Mouse (Mus musculus) thymus, adult 2 months (tissue): ENCODE results near the gene Spag9. TPM values are rescaled to one million over a fixed set of nuclear protein-coding genes. Genes with fewer than 3 reads are reported as not detected.

Experiments used
- DNase-seq: peaks from one replicate; pipeline ENCODE4 v3.0.0; 2021
- H3K27ac ChIP-seq: fragments of 200-500 bp; 2 replicates; pipeline ENCODE4 v1.5.1; 2012; ENCODE audit warnings: low read length, control low read depth; ENCODE audit not compliant: control insufficient read depth, insufficient read depth
- H3K27me3 ChIP-seq: fragments of 200-500 bp; 2 replicates; pipeline ENCODE4 v1.6.1; 2012; ENCODE audit warnings: mild to moderate bottlenecking, low read length, moderate library complexity, mixed read lengths; ENCODE audit not compliant: control insufficient read depth, insufficient read depth
- H3K36me3 ChIP-seq: fragments of 200-500 bp; 2 replicates; pipeline ENCODE4 v1.6.1; 2012; ENCODE audit warnings: mild to moderate bottlenecking, low read length, moderate library complexity; ENCODE audit not compliant: control insufficient read depth, insufficient read depth
- H3K4me1 ChIP-seq: fragments of 200-500 bp; replicated peaks from 2 replicates; pipeline ENCODE4 v1.6.1; 2012; ENCODE audit warnings: low read length; ENCODE audit not compliant: control insufficient read depth, insufficient read depth
- H3K4me3 ChIP-seq: fragments of 200-500 bp; 2 replicates; pipeline ENCODE4 v1.5.1; 2012; ENCODE audit warnings: mild to moderate bottlenecking, low read length, control low read depth, moderate library complexity; ENCODE audit not compliant: control insufficient read depth, insufficient read depth
- CTCF ChIP-seq: fragments of 200-500 bp; IDR thresholded peaks from 2 replicates; pipeline ENCODE4 v1.5.1; 2012; ENCODE audit warnings: mild to moderate bottlenecking, control low read depth, low read length, moderate library complexity, borderline replicate concordance; ENCODE audit not compliant: control insufficient read depth, poor library complexity, insufficient read depth; ENCODE audit errors: extremely low read depth
- POLR2A ChIP-seq: fragments of 200-500 bp; IDR thresholded peaks from 2 replicates; pipeline ENCODE4 v1.6.1; 2012; ENCODE audit warnings: mild to moderate bottlenecking, low read length, control low read depth, moderate library complexity; ENCODE audit not compliant: control insufficient read depth, poor library complexity, insufficient read depth; ENCODE audit errors: extremely low read depth
- WGBS: fragments of 180-500 bp; shearing (Covaris S2); methylation state at CpG from one replicate; pipeline ENCODE4 v1.1.7; 2018; 5-methylcytosine and 5-hydroxymethylcytosine counted together
- polyA plus RNA-seq: library from polyadenylated mRNA; depleted of rRNA; stranded (reverse); fragments of >200 nt; gene quantifications from 2 replicates; pipeline ENCODE4 v1.2.3, GENCODE M21; 2012; rRNA removed

Gene Spag9
- polyA plus RNA-seq, 1 experiment, result 22.0 TPM

- DNase-seq, result no peak
- 89% methylated on average over 4 of the region's 4 CpGs for WGBS
- TF ChIP-seq CTCF (no peak), POLR2A (no peak)
- H3K36me3 ChIP-seq, result no peaks in the 10 kb centered on the region
- no peak overlapping the region for H3K4me3 ChIP-seq
- H3K27me3 ChIP-seq, result no peaks in the 10 kb centered on the region
- 0 out of 2 replicates have a peak, but pooled peaks cover 3% of the 10 kb centered on the region for H3K4me1 ChIP-seq
- H3K27ac ChIP-seq, result no peak overlapping the region
Measured at GRCm38 (mm10) chr11:94173726-94174146, 177.8 kb downstream of the Spag9 start.

- no peaks in the 10 kb centered on the region for H3K4me1 ChIP-seq
- 91% methylated on average over 7 of the region's 7 CpGs for WGBS
- no peaks in the 10 kb centered on the region for H3K36me3 ChIP-seq
- no peak overlapping the region for H3K27ac ChIP-seq
- no peak for TF ChIP-seq CTCF
- no peak for TF ChIP-seq POLR2A
- DNase-seq, result no peak
- H3K27me3 ChIP-seq, result no peaks in the 10 kb centered on the region
- H3K4me3 ChIP-seq, result no peak overlapping the region
Measured at GRCm38 (mm10) chr11:94175288-94175687, 179.4 kb downstream of the Spag9 start.

Other genes starting within 250 kb of the Spag9 start
- gene Utp18, start 110.3 kb upstream of the Spag9 start, polyA plus RNA-seq, result 7.5 and 7.8 TPM in 2 replicates
- gene Mbtd1, start 110.2 kb upstream of the Spag9 start, polyA plus RNA-seq, result 17.1 and 17.4 TPM in 2 replicates
- gene Nme2, start 39.8 kb upstream of the Spag9 start, polyA plus RNA-seq, result 151 and 178 TPM in 2 replicates
- gene Gm20390, start 27.8 kb upstream of the Spag9 start, polyA plus RNA-seq, result 8.1 and 16.1 TPM in 2 replicates
- gene Nme1, start 27.6 kb upstream of the Spag9 start, polyA plus RNA-seq, result 188 and 217 TPM in 2 replicates
- 21.4 and 27.4 TPM in 2 replicates for gene Tob1, start 215.4 kb downstream of the Spag9 start, polyA plus RNA-seq
- gene Wfikkn2, start 249.9 kb downstream of the Spag9 start, polyA plus RNA-seq, result 28.2 and 34.4 TPM in 2 replicates